Mouse (Mus musculus) hindbrain, postnatal 0 days (tissue): ENCODE data around the gene Rgp1. TPM values are rescaled to one million over a fixed set of nuclear protein-coding genes. Genes with fewer than 3 reads are reported as not detected.

Source experiments
- ATAC-seq: fragments of 200-750 bp; cut with Nextera tagmentation; 2 replicates; pipeline ENCODE4 v1.8.0; 2017; ENCODE audit warnings: mild to moderate bottlenecking, moderate TSS enrichment, moderate library complexity
- DNase-seq: peaks from one replicate; pipeline ENCODE4 v3.0.0-alpha.2; 2015; ENCODE audit warnings: low spot score
- H3K27ac ChIP-seq: fragments of 300-500 bp; sonication (generic); 2 replicates; pipeline ENCODE4 v1.5.1; 2014; ENCODE audit warnings: mild to moderate bottlenecking
- H3K27me3 ChIP-seq: fragments of 300-500 bp; sonication (generic); 2 replicates; pipeline ENCODE4 v1.6.1; 2014; ENCODE audit warnings: low read length, mixed read lengths; ENCODE audit not compliant: insufficient read depth
- H3K36me3 ChIP-seq: fragments of 300-500 bp; sonication (generic); 2 replicates; pipeline ENCODE4 v1.6.1; 2014; ENCODE audit warnings: low read length, mixed read lengths; ENCODE audit not compliant: insufficient read depth
- H3K4me1 ChIP-seq: fragments of 300-500 bp; sonication (generic); 2 replicates; pipeline ENCODE4 v1.6.1; 2014; ENCODE audit warnings: antibody characterized with exemption, low read length, mixed read lengths; ENCODE audit not compliant: insufficient read depth
- H3K4me2 ChIP-seq: fragments of 300-500 bp; sonication (generic); 2 replicates; pipeline ENCODE4 v1.6.1; 2014; ENCODE audit warnings: low read depth, mild to moderate bottlenecking, low read length, moderate library complexity, mixed read lengths
- H3K4me3 ChIP-seq: fragments of 300-500 bp; sonication (generic); 2 replicates; pipeline ENCODE4 v1.5.1; 2014; ENCODE audit warnings: low read length
- H3K9ac ChIP-seq: fragments of 300-500 bp; sonication (generic); replicated peaks from 2 replicates; pipeline ENCODE4 v1.6.1; 2014; ENCODE audit warnings: mild to moderate bottlenecking, low read length, moderate library complexity, mixed read lengths
- H3K9me3 ChIP-seq: fragments of 300-500 bp; sonication (generic); 2 replicates; pipeline ENCODE4 v1.6.1; 2016; ENCODE audit warnings: low read length, mixed read lengths
- CTCF ChIP-seq: IDR thresholded peaks from 2 replicates; pipeline ENCODE4 v1.5.1; 2016; ENCODE audit warnings: antibody characterized with exemption, control low read depth, low read depth
- WGBS: fragments of 180-500 bp; shearing (Covaris S2); extraction: QIAGEN DNeasy Blood & Tissue Kit; methylation state at CpG from one replicate; pipeline ENCODE4 v1.1.7; 2014; 5-methylcytosine and 5-hydroxymethylcytosine counted together
- polyA plus RNA-seq: library from polyadenylated mRNA; unstranded; fragments of >200 nt; fragmentation: Nextera tagmentation; extraction: Ambion mirVana; gene quantifications from 2 replicates; pipeline ENCODE4 v1.2.1, GENCODE M21; 2015
- total RNA-seq: library from RNA; depleted of rRNA; stranded (reverse); fragments of >200 nt; gene quantifications from 2 replicates; pipeline ENCODE4 v1.2.3, GENCODE M21; 2014

The Rgp1 gene
- total and polyA plus RNA-seq, 2 experiments from 2014 or later, result 13.5 to 31.2 TPM

DNA sequence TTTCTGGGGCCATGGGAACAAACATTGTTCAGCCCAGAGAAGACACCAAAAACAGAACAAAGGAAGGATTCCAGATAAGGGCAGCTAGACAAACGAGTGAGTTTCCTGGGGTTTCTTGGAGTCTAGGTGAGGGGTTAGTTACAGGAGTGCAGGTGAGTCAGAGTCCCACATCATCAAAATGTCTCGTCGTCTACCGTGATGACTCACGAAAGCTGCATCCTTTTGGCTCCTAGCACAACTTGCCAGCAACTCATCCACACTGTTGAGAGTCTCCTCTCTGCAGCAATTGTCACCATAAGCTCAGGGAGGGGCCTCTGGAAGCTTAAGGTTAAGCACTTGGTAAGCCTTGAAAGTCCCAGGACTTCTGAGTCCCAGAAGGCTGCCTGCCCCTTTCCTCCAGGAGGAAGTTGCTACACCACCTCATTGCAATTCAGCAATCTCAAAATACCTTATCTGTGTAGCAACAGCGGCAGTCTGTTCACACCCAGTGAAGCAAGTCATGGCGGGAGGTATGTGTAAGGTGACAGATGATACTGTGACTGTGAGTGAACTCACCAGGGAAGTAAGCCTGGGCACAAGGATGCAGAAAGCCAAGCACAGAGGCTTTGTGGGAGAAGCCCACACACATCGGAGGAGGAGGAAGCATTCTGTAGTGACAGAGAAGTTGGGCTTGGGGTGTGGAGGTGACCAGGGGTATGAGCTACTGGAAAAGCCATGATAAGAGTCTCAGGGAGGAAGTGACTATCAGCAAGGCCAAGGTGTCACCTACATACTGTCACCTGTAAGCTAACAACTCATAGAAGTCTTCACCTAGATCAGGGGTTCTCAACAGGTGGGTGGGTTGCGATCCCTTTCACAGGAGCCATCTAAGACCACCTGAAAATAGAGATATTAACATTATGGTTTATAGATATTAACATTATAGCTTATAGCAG lies 26.5 kb downstream of the Rgp1 start:
- no peak overlapping the region for H3K9ac ChIP-seq
- no peak overlapping the region for H3K4me3 ChIP-seq
- TF ChIP-seq CTCF, result no peak
- H3K27me3 ChIP-seq, result no peaks in the 10 kb centered on the region
- no peak overlapping the region for H3K4me2 ChIP-seq
- H3K4me1 ChIP-seq, result no peaks in the 10 kb centered on the region
- DNase-seq (no peak), ATAC-seq (no peak)
- WGBS, result 83% methylated on average over 9 of the region's 9 CpGs
- no peak overlapping the region for H3K27ac ChIP-seq
- H3K9me3 ChIP-seq, result no peaks in the 10 kb centered on the region
- H3K36me3 ChIP-seq, result no peaks in the 10 kb centered on the region

DNA sequence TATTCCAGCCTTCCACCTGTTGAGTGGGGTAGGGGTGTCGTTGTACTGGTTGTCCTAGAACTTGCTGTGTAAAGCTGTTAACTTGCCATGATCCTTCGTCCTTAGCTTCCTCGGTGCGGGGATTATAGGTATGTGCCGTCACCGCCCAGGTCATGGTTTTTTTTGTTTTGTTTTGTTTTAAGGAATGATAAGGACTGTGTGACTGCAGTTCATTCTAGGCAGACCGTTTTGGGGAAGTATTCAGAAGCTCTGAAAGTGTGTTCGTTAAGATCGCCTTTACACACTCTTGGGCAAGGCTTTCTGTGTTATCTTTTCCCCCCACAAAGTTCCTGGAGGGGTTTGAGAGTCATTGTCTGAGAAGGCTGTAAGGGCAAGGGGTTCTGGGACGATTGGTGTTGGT lies 34.0 kb downstream of the Rgp1 start:
- no peaks in the 10 kb centered on the region for H3K36me3 ChIP-seq
- no peak overlapping the region for H3K9ac ChIP-seq
- WGBS, result 75% methylated on average over 10 of the region's 10 CpGs
- H3K27me3 ChIP-seq, result no peaks in the 10 kb centered on the region
- no peak overlapping the region for H3K4me3 ChIP-seq
- no peak for TF ChIP-seq CTCF
- H3K27ac ChIP-seq, result no peak overlapping the region
- H3K9me3 ChIP-seq, result no peaks in the 10 kb centered on the region
- DNase-seq, result no peak
- no peak for ATAC-seq
- H3K4me1 ChIP-seq, result no peaks in the 10 kb centered on the region
- H3K4me2 ChIP-seq, result no peak overlapping the region

DNA sequence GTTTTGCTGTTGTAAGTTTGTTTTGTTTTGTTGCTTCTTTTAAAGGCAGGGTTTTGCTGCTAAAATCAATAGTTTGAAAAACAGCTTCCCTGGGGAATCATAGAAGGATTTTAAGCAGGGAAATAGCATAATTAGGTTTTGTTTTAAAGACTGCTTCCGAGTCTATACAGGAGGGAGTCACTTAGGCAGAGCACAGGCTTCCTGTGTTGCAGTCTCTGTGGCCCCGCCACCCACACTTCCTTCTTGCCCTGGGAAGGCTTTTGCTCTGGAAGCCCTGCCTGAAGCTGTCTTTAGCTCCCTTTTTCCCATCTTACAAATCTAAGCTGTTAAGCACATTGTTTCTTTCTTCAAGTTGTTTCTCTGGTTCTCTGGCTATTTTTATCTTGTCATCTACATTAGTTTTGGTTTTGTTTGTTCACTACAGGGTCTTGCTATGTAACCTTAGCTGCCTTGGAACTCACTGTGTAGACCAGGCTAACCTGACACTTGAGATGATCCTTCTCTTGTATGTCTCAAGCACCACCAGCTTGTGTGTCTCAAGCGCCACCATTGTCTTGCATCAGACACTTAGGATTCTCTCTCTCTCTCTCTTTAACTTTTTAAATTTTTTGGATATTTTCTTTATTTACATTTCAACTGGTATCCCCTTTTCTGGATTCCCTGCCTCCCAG lies 34.7 kb downstream of the Rgp1 start:
- Histone ChIP-seq H3K9ac (no peak overlapping the region), H3K4me3 (no peak overlapping the region), H3K36me3 (no peaks in the 10 kb centered on the region), H3K4me1 (no peaks in the 10 kb centered on the region), H3K27ac (no peak overlapping the region), H3K27me3 (no peaks in the 10 kb centered on the region), H3K4me2 (no peak overlapping the region), H3K9me3 (no peaks in the 10 kb centered on the region)
- WGBS, result 71% methylated on average over 3 of the region's 3 CpGs
- no peak for ATAC-seq
- DNase-seq, result no peak
- no peak for TF ChIP-seq CTCF

DNA sequence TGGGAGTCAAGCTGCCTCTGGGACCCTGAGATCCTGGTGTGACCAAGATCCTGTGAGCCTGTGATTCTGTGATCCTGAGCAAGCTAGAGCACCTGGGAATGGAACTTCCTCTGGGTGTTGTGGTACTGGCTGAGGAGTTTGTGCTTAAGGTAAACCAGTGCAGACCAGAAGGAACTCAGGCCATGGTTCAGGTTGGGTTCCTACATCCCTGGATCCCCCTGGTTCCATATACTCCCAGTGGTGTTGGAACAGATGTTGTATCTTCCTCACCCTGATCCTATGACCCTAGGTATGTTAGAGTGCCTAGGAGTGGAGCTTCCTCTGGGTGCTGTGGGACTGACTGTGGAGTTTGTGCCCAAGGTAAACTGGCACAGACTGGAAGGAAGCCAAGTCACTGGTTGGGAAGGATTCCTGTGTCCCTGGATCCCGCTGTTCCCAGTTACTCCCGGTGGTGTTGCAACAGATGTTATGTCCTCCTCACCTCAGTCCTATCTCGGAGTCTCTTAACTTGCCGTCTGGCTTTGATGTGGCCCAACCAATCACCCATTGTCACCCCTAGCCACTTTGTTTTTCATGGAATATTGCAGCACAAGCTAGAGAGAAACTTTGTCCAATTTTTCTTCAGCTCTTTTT lies 41.7 kb downstream of the Rgp1 start:
- H3K36me3 ChIP-seq, result no peaks in the 10 kb centered on the region
- H3K27ac ChIP-seq, result no peak overlapping the region
- no peaks in the 10 kb centered on the region for H3K27me3 ChIP-seq
- H3K4me2 ChIP-seq, result no peak overlapping the region
- H3K4me3 ChIP-seq, result no peak overlapping the region
- WGBS, result 79% methylated on average over 4 of the region's 4 CpGs
- no peak overlapping the region for H3K9ac ChIP-seq
- no peaks in the 10 kb centered on the region for H3K4me1 ChIP-seq
- DNase-seq (no peak), ATAC-seq (no peak)
- TF ChIP-seq CTCF, result no peak
- peaks cover 3% of the 10 kb centered on the region for H3K9me3 ChIP-seq

DNA sequence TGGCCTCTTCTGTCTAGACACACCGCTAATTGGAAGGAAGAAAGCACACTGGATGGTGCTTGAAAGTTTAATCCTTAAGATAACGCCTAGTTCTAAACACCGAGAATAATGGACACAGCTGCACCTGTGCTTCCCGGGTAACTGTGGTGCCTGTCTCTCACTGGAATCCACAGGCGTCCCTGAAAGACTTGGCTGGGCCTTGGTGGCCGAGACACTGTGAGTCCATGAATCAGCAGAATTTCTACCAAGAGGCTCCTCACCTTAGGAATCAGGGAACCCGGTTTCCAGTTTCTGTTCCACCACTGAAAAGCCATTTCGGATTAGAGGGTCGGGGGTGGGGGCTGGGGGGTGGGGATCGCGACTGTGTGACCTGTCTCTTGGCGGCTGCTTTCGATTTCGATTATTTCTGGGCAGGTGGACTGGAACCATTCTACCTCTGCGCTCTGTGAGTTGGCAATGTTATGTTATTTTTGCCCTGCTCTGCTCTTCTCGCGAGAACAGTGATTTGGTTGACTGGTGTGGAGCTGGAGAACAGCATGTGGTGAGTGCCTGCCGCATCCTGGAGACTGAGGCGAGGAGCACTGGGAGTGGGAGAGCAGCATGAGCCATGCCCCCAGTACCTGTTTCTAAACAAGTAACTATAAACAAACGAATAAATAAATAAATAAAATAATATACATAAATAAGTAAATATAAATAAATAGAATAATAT lies 50.7 kb downstream of the Rgp1 start:
- peaks cover 7% of the 10 kb centered on the region for H3K9me3 ChIP-seq
- no peak for TF ChIP-seq CTCF
- no peaks in the 10 kb centered on the region for H3K36me3 ChIP-seq
- H3K27me3 ChIP-seq, result no peaks in the 10 kb centered on the region
- no peak overlapping the region for H3K9ac ChIP-seq
- H3K4me1 ChIP-seq, result peaks cover 19% of the 10 kb centered on the region
- DNase-seq, result peak; percentile 72
- no peak overlapping the region for H3K27ac ChIP-seq
- peak; percentile 59; the same call in 1 of the 2 replicates for ATAC-seq
- H3K4me2 ChIP-seq, result no peak overlapping the region
- 37% methylated on average over 20 of the region's 20 CpGs for WGBS
- H3K4me3 ChIP-seq, result no peak overlapping the region

DNA sequence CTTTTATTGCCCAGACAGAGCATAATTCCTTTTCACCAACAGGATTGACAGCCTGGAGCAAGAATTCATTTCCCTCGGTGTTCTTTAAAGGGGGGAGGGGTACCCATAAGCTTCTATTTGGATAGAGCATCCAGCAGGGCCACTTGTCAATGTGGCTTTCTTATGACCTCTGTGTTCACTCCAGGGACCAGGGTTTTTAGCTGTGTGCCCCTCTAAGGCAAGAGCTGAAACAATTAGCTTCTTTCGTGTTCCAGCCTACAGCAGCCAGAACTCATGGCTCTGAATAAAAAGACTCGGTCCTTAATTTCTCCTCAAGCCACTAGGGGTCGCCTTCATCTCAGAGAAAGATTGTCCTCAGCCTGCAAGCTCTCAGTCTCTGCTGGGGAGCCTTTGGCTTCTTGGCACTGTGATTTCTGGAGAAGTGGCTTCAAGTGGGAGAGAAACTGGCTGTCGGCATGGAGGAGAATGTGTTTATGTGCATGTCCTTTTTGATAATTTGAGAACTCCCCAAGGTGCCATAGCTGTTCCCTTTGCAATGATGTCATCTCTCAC lies 51.6 kb downstream of the Rgp1 start:
- WGBS, result 2% methylated on average over 5 of the region's 5 CpGs
- no peak overlapping the region for H3K4me3 ChIP-seq
- peaks cover 5% of the 10 kb centered on the region for H3K9me3 ChIP-seq
- peak overlapping the region; percentile 88 for H3K27ac ChIP-seq
- no peaks in the 10 kb centered on the region for H3K36me3 ChIP-seq
- peak overlapping the region; percentile 40 for H3K4me2 ChIP-seq
- ATAC-seq (peak; percentile 73), DNase-seq (peak; percentile 95)
- peak; percentile 91 for TF ChIP-seq CTCF
- peaks cover 19% of the 10 kb centered on the region for H3K4me1 ChIP-seq
- H3K9ac ChIP-seq, result no peak overlapping the region; the same call in 1 of the 2 replicates
- H3K27me3 ChIP-seq, result no peaks in the 10 kb centered on the region
